Mouse (Mus musculus): ENCODE results near the gene Rpl7a. TPM values are rescaled to one million over a fixed set of nuclear protein-coding genes. Genes with fewer than 3 reads are reported as not detected.

Gene Rpl7a
- polyA plus RNA-seq, 1 experiment: not detected

DNA sequence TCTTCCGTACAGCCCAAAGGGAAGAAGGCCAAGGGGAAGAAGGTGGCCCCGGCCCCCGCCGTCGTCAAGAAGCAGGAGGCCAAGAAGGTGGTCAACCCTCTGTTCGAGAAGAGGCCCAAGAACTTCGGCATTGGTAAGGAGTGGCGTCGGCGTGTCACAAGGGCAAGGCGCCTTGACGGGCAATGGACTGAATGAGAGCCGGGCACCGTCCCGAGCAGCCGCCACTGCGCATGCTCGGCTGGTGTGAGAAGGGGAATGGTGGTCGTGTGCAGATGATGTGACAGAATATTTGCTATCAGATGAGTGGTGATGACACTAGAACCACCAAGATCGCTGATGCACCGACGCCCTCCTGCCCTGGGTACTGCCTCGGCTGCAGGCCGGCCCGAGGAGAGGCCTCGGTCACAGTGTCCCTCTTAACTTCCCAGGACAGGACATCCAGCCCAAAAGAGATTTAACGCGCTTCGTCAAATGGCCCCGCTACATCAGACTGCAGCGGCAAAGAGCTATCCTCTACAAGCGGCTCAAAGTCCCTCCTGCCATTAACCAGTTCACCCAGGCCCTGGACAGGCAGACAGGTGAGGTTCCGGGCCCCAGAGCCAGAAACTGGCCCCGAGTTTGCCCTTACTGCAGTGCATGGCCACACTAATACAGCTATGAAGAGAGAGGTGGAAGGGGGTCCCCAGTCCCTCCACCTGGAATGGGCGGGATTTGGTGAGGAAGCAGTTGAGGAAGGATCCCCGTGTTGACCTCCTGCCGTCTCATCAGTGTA is 616 bp downstream of the Rpl7a start:
- Histone ChIP-seq H3K27ac (ENCODE audit: insufficient read depth, low read depth, low read length) (peak overlapping the region; percentile 80), H3K4me1 (ENCODE audit: control insufficient read depth, insufficient read depth, low read length) (peaks cover 26% of the 10 kb centered on the region), H3K4me3 (ENCODE audit: insufficient read depth, low read depth, low read length) (peak overlapping the region; percentile 84)
- under 1% methylated on average over 37 of the region's 37 CpGs for WGBS
- TF ChIP-seq CTCF (IDR thresholded peaks at IDR 0.05; ENCODE audit: insufficient read depth, low read depth, low read length) (no peak), POLR2A (IDR thresholded peaks at IDR 0.05; ENCODE audit: insufficient read depth, low read depth, low read length) (no peak)

DNA sequence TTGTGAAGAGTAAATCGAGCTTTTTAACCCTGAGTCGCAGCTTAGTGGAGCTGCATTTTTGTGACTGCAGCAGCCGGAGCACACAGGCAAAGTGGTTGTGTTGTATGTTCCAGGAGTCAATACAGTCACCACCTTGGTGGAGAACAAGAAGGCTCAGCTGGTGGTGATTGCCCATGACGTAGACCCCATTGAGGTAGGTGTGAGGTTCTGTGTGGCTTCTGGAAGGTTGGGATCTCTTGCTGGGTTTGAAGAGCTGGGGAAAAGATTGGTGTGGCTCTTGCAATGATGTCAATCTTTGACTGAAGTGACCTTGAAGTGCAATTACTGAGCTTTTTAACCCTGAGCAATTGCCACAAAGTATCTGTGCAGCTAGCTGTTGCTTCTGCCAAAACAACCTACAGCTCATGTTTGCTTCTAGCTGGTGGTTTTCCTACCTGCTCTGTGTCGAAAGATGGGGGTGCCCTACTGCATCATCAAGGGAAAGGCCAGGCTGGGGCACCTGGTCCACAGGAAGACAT is 1.7 kb downstream of the Rpl7a start:
- Histone ChIP-seq H3K27ac (ENCODE audit: insufficient read depth, low read depth, low read length) (no peak overlapping the region), H3K4me1 (ENCODE audit: control insufficient read depth, insufficient read depth, low read length) (peaks cover 28% of the 10 kb centered on the region), H3K4me3 (ENCODE audit: insufficient read depth, low read depth, low read length) (0 out of 2 replicates have a peak overlapping the region, but pooled peaks have one; percentile 84)
- whole genome bisulfite sequencing: 57% methylated on average over 5 of the region's 5 CpGs
- no peak for TF ChIP-seq POLR2A (IDR thresholded peaks at IDR 0.05; ENCODE audit: insufficient read depth, low read depth, low read length)
- no peak for TF ChIP-seq CTCF (IDR thresholded peaks at IDR 0.05; ENCODE audit: insufficient read depth, low read depth, low read length)

DNA sequence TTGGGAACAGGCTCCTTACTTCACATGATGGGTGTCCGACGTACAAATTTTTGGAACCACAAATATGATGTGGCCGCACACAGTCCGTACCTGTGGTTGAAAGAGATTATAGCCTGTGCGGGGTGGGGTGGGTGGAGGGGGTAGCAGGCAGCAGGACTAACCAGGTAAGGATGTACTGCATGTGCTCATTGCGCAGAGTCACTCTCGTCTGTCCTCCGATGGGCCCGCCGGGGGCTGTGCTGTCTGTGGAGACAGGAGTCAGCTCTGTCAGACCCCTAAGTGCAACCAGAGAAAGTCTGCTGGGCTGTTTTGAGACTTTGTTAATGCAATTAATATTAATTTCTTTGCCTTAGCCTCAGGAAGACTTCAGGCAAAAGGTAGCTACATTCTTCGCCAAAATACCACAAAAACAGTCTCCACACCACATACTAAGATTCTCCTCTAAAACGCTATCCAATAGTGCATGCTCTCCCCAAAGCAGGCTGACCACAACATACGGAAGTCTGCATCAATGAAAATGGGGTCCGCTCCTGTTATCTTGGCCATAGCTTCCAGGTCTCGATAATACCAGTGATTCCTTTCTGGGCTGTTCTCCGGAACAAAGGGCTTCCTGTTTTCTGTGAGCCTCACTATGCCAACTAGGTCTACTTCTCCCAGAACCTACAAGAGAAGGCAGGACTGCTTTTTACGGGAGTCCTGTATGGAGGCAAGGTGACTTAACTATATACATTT is 3.0 kb downstream of the Rpl7a start:
- peaks cover 30% of the 10 kb centered on the region for H3K4me1 ChIP-seq (ENCODE audit: control insufficient read depth, insufficient read depth, low read length)
- no peak overlapping the region for H3K4me3 ChIP-seq (ENCODE audit: insufficient read depth, low read depth, low read length)
- no peak for TF ChIP-seq CTCF (IDR thresholded peaks at IDR 0.05; ENCODE audit: insufficient read depth, low read depth, low read length)
- no peak for TF ChIP-seq POLR2A (IDR thresholded peaks at IDR 0.05; ENCODE audit: insufficient read depth, low read depth, low read length)
- 76% methylated on average over 17 of the region's 17 CpGs for WGBS
- H3K27ac ChIP-seq (ENCODE audit: insufficient read depth, low read depth, low read length): no peak overlapping the region

DNA sequence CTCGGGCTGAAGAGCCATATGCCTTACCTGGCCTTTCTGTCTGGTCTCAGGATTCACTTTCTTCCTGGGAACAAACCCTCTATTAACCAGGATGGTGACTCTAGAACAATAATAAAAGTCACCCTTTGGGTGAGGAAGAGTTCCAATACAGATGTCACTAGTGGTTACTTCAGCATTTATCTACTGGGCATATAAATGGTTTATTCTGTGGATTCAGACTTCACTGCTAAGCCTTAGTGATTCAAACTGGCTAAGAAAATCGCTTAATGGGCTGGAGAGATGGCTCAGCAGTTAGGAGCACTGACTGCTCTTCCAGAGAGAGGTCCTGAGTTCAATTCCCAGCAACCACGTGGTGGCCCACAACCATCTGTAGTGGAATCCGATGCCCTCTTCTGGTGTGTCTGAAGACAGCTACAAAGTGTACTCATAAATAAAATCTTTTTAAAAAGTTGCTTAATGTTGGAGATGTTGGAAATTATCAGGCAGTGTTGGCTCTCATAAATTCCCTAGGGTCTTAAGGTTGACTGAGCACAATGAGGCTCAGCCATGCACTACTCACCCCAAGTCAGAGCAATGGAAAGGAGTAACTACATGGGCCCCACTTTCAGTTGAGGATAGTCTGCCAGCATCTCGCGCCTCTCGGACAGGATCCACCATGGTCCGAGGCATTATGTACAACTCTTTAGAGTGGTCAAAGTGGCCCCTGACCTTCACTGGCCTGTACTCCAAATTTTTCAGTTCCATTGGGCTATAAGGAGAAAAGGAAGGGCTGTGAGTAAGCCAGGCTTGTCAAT is 3.8 kb downstream of the Rpl7a start:
- no peak overlapping the region for H3K4me3 ChIP-seq (ENCODE audit: insufficient read depth, low read depth, low read length)
- 57% methylated on average over 8 of the region's 8 CpGs for WGBS
- peaks cover 25% of the 10 kb centered on the region for H3K4me1 ChIP-seq (ENCODE audit: control insufficient read depth, insufficient read depth, low read length)
- H3K27ac ChIP-seq (ENCODE audit: insufficient read depth, low read depth, low read length): no peak overlapping the region
- TF ChIP-seq CTCF (IDR thresholded peaks at IDR 0.05; ENCODE audit: insufficient read depth, low read depth, low read length) (no peak), POLR2A (IDR thresholded peaks at IDR 0.05; ENCODE audit: insufficient read depth, low read depth, low read length) (no peak)

DNA sequence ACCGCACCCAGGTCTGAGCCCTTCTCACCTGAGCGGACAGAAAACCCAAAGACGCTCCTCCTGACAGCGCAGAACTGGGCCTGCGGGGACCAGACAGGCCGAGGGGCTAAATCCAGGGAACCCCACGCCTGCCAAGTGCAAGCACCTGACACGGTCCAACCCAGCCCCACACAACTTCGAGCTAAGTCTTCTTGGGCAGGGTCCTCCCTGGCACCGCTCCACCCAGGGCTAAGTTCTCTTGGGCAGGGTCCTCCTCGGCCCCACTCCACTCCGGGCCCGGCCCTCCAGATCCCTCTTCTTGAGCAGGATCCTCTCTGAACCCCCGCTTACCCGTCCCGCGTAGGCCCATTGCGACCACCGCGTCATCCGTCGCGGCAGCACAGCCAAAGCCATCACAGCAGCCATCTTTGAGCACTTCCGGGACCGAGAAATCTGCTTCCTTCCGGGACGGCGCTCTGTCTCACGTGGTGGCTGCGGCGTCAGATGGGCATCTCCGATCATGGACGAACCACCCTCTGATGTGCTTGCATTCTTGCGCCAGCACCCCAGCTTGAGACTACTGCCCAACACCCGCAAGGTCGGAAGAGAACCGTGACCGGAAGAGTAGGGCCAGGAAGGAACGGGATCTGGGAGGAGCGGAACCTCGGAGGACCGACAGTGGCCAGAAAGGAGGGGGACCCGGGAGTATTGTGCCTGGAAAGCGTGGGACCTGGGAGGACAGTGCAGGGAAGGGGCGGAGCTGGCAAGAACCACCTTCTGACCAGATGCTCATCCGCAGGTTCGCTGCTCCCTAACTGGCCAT is 5.6 kb downstream of the Rpl7a start, which contains the start of the genes Surf2 and Surf1:
Surf2 (plus strand) TSS at position 441 of the 802 bp plus-strand sequence.
Surf1 (minus strand) TSS at position 604 of the 802 bp plus-strand sequence.
- Histone ChIP-seq H3K27ac (ENCODE audit: insufficient read depth, low read depth, low read length) (peak within 1 kb of the TSS; percentile 17; the same call in 1 of the 2 replicates), H3K4me1 (ENCODE audit: control insufficient read depth, insufficient read depth, low read length) (peaks cover 25% of the 10 kb centered on the region), H3K4me3 (ENCODE audit: insufficient read depth, low read depth, low read length) (peak within 1 kb of the TSS; percentile 80)
- TF ChIP-seq POLR2A (IDR thresholded peaks at IDR 0.05; ENCODE audit: insufficient read depth, low read depth, low read length): peak; percentile 38; the same call in 1 of the 2 replicates
- TF ChIP-seq CTCF (IDR thresholded peaks at IDR 0.05; ENCODE audit: insufficient read depth, low read depth, low read length): no peak
- 1% methylated on average over 47 of the region's 47 CpGs for WGBS

DNA sequence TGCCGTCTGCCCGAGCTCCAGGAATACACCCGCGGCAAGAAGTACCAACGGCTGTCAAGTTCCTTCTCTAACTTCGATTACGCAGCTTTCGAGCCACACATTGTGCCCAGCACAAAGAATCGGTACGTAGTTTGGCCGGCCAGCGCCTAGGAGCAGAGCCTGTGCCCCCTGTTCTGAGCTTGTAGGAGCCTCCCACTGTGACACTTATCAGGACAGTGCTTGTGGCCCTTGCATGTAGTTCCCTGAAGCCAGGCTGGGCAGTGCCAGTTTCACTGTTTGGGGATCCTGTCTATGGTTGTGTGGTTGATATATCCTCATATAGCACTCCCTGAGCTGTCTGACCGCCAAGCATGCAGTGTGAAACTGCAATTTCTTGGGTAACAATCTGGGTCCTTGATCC is 6.2 kb downstream of the Rpl7a start:
- Histone ChIP-seq H3K27ac (ENCODE audit: insufficient read depth, low read depth, low read length) (no peak overlapping the region), H3K4me1 (ENCODE audit: control insufficient read depth, insufficient read depth, low read length) (peaks cover 22% of the 10 kb centered on the region), H3K4me3 (ENCODE audit: insufficient read depth, low read depth, low read length) (peak overlapping the region; percentile 80)
- WGBS: 2% methylated on average over 13 of the region's 13 CpGs
- TF ChIP-seq CTCF (IDR thresholded peaks at IDR 0.05; ENCODE audit: insufficient read depth, low read depth, low read length) (no peak), POLR2A (IDR thresholded peaks at IDR 0.05; ENCODE audit: insufficient read depth, low read depth, low read length) (no peak)

DNA sequence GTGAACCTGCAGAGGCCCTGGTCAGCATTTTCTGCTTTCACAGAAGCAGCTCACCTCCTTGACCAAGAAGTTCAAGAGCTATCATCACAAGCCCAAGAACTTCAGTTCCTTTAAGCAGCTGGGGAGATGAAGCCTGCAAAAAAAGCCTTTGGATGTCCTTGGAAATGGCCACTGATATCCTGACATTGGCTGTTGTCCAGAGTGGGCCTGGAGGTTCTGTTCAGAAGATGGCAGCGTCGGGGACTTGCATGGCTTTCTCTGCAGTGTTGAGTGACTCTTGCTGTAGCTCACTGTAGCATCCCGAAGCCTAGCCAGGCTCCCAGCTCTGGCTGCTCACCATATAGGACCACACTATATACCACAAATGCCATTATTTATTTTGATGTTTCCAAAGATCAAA is 9.1 kb downstream of the Rpl7a start:
- TF ChIP-seq POLR2A (IDR thresholded peaks at IDR 0.05; ENCODE audit: insufficient read depth, low read depth, low read length): no peak
- no peak for TF ChIP-seq CTCF (IDR thresholded peaks at IDR 0.05; ENCODE audit: insufficient read depth, low read depth, low read length)
- no peak overlapping the region for H3K27ac ChIP-seq (ENCODE audit: insufficient read depth, low read depth, low read length)

More for the DNA sequence above, 9.1 kb downstream of the Rpl7a start:
- 73% methylated on average over 3 of the region's 3 CpGs for whole genome bisulfite sequencing
- H3K4me1 ChIP-seq (ENCODE audit: control insufficient read depth, insufficient read depth, low read length): peaks cover 16% of the 10 kb centered on the region
- no peak overlapping the region for H3K4me3 ChIP-seq (ENCODE audit: insufficient read depth, low read depth, low read length)

Data from olfactory bulb, adult 2 months (tissue).